Mouse (Mus musculus): ENCODE data around the gene Kcna7.
A peak's percentile ranks its signal among the peaks of the same experiment; 100 is the strongest.
"Not testable (repeated sequence)": the region's sequence is repeated elsewhere in the genome, so short reads cannot be mapped to it uniquely, and the experiment has no call there.

Gene Kcna7

DNA sequence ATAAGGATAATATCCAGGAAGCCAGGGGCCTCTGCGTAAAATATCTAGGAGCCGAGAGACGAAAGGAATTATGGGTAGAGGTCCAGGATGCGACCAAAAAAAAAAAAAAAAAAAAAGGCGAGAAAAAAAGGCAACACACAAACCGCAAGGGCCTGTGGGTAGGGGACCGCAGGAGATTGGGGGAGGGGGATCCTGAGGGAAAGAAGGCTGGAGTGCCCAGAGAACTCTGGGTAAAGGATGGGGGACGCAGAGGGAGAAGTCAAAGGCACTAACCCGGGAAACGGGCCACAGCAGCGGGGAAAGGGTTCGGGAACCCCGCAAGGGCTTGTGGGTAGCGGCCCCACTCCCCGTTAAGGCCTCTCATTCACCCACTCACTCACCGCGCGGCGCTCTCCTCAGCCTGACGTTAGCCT lies 10.3 kb upstream of the Kcna7 start:
- peak; percentile 59 for DNase-seq (ENCODE audit: low spot score)

DNA sequence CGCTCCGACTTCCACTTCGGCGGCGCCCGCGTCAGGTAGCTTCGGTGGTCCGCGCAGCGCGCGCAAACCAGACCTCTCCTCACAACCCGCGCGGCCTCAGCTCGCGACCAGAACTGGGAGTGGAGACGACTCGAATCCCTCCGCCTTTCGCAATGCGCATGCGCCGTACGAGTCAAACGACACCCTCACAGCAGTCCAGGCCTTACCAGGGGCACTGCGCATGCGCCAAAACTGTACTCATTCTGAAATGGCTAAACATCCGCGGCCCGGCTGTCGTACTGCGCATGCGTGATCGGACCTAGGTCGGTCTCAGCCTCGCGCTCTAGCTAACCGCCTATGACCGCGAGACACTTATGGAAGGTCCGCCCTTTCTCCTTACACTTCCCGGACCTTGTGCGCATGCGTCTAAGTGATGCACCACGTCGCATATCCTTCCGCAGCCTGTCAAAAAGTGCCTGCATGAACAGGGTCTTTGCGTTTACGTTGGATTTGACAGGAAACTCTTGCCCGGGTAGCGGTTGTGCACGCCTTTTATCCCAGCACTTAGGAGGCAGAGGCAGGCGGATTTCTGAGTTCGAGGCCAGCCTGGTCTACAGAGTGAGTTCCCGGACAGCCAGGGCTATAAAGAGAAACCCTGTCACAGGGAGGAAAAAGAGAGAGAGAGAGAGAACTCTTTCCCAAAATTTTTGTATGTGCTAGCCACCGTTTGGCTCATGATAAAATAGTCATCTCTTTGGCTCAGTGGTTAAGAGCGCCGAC lies 9.7 kb upstream of the Kcna7 start, which contains the start of gene Snrnp70:
Gene Snrnp70, minus strand, starts transcription at position 165 of the 759 bp plus-strand sequence.
- peak; percentile 100 for DNase-seq (ENCODE audit: low spot score)

DNA sequence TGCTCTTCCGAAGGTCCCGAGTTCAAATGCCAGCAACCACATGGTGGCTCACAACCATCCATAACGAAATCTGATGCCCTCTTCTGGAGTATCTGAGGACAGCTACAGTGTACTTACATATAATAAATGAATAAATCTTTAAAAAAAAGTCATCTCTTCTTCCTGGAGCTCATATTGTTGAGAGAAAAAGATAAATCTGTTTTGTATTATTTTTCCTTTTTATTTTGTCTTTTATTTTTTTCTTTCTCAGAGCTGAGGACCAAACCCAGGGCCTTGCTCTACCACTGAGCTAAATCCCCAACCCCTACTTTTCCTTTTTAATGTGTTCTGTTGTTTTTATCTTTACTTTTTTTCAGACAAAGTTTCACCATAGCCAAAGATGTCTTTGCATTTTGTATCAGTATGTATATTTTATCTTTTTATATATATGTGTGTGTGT lies 9.1 kb upstream of the Kcna7 start:
- not testable (repeated sequence) for DNase-seq (ENCODE audit: low spot score)

DNA sequence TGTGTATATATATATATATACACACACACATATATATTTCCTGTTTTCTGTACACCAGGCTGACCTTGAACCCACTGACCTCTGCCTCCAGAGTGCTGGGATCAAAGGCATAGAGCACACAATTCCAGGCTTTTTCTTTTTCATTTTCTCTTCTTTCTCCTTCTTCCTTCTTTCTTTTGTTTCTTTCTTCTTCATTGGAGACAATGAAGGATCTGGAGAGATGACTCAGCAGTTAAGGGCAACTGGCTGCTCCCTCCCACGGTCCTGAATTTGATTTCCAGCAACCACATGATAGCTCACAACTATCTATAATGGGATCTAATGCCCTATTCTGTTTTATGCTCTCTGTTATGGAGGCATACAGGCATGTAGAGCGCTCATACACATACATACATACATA lies 8.7 kb upstream of the Kcna7 start:
- DNase-seq (ENCODE audit: low spot score), result no peak

DNA sequence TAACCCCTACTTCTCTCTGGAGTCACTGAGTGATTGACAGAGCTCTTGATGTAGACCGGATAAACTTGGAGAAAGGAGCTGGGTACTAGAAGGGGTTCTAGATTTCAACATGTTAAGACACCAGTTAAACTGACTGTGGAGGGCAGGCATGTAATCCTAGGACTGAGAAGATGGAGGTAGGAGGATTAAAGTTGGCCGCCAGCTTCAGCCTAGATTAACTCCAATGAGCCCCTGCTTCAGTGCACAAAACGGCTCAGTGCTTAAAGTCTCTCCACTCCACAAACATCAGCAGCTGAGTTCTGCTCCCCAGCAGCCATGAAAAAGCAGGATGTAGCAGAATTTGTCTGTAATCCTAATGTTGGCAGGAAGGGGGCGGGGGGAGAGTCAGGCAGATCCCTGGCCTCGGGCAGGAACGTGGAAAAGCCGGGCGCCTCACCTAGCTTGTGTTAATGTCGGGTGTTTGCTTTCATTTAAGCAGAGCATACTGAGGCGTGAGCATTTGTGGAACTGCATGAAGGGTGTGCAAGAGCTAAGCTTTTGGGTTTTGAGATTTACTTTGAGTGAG lies 3.9 kb upstream of the Kcna7 start:
- no peak for DNase-seq (ENCODE audit: low spot score)

DNA sequence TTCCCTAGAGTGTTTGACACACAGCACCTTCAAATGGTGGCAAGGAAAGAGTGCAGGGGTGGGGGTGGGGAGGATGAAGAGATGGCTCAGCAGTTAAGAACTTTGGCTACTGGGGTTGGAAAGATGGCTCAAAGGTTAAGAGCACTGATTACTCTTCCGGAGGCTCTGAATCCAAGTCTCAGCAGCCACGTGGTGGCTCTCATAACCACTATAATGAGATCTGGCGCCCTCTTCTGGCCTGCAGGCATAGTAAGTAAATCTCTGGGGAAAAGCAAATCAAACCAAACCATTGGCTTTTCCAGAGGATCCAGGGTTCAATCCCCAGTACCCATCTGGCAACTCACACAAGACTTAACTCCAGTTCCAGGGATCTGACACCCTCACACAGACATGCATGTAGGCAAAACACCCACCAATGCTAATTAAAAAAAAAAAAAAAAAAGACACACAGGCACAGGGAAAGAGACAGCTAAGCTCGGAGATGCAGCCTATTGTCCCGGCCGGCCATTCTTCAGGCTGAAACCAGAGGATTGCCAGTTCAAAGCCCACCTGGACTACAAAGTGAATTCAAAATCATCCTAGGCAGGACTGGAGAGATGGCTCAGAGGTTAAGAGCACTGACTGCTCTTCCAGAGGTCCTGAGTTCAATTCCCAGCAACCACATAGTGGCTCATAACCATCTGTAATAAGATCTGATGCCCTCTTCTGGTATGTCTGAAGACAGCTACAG lies 1.8 kb upstream of the Kcna7 start:
- DNase-seq (ENCODE audit: low spot score), result no peak

DNA sequence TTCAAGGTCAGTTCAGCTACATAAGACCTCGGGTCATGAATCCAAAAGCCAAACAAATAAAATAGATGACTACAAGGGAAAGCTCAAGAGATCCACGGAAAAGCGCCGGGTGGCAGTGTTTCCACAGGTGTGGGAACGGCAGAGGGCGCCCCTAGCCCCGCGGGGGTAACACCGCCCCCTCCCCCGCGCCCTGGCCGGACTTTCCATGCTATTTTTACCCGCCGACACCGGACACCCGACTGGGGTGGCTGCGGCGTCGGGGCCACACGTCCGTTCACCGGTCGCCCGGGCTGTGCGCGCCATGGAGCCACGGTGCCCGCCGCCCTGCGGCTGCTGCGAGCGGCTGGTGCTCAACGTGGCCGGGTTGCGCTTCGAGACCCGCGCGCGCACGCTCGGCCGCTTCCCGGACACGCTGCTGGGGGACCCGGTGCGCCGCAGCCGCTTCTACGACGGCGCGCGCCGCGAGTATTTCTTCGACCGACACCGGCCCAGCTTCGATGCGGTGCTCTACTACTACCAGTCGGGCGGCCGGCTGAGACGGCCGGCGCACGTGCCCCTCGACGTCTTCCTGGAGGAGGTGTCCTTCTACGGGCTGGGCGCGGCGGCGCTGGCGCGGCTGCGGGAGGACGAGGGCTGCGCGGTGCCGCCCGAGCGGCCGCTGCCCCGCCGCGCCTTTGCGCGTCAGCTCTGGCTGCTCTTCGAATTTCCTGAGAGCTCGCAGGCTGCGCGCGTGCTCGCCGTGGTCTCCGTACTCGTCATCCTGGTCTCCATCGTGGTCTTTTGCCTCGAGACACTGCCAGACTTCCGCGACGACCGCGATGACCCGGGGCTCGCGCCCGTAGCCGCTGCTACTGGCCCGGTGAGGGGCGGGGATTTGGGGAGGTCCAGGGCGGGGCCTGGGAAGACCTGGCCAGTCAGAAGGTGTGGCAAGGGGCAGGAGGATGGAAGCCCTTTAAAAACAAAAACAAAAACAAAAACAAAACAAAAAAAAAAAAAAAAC lies 1.0 kb downstream of the Kcna7 start:
- no peak for DNase-seq (ENCODE audit: low spot score)

DNA sequence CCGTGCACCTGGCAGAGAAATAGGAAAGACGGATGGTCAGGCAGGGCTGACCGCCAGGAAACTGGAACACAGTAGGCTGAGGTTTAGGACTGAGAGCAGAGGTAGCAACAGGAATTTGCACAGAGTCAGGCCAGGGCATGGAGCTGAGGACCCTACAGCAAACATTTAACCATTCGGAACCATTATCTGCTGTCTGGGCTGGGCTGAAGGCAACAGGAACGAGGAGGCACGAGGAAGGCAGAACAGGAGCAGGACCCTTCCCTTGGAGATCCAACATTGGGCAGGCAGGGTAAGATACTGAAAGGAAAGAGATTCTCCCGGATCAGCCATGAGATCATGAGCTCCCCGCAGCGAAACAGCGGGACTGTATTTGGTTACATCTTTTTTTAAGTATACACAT lies 2.4 kb downstream of the Kcna7 start:
- no peak for DNase-seq (ENCODE audit: low spot score)

DNA sequence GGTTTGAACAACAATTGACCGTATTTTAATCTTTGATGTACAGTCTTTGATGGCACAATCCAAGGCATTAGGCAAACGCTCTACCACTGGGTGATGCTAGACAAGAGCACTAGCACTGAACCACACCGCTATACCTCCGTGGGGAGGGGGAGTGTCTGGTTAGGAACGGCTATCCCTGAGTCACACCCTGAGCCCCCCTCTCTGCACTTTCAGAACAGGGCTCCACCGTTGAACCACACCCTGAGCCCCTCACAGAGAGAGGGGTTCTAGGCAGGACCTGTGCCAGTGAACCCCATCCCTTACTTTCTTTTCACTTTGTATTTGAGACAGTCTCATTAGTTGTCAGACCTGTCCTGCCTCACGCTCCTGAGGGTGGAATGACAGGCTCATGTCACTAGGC lies 2.9 kb downstream of the Kcna7 start:
- DNase-seq (ENCODE audit: low spot score), result no peak

DNA sequence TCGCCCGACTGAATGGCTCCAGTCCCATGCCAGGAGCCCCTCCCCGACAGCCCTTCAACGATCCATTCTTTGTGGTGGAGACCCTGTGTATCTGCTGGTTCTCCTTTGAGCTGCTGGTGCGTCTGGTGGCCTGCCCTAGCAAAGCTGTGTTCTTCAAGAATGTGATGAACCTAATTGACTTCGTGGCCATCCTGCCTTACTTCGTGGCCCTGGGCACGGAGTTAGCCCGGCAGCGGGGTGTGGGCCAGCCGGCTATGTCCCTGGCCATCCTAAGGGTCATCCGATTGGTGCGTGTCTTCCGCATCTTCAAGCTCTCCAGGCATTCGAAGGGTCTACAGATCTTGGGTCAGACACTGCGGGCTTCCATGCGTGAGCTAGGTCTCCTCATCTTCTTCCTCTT lies 3.5 kb downstream of the Kcna7 start:
- no peak for DNase-seq (ENCODE audit: low spot score)

DNA sequence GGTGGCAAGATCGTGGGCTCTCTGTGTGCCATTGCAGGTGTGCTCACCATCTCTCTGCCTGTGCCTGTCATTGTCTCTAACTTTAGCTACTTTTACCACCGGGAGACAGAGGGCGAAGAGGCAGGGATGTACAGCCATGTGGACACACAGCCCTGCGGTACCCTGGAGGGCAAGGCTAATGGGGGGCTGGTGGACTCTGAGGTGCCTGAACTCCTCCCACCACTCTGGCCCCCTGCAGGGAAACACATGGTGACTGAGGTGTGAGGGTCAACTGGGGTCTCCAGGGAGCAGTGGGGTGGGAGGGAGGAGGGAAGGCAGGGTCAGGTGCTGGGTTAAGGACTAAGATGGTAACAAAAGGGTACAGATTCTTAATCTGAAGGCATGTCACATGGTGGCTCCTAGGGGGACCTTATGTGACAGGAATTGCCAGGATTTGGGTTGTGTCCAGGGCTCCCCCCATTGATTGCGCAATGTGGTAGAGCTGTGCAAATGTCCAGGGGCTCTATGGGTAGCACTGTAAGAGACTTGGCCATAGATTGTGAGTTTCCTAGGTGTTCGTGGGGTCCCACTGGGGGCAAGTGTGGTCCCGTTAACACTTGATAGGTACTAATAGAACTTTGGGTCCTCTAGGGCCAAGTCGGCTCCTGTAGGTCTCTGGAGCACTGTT lies 4.2 kb downstream of the Kcna7 start:
- no peak for DNase-seq (ENCODE audit: low spot score)

DNA sequence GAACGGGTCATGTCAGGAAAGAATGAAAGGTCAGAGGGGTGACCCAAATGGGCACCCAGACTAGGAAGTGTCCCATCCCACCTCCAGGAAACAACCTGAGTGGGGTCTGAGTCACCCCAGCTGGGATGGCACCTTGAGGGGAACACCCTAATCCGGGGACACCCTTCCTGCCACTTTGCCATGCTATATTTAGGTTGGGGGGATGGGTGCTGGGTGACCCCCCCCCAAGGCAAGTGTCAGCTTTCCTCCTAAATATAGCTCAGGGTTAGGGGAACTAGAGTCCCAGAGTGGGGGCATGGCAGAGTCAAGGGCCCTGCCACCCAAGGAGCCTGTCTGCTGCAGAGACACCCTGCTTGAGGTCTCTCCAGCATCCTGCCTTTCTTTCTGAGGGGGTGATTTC lies 7.0 kb downstream of the Kcna7 start:
- DNase-seq (ENCODE audit: low spot score), result no peak

DNA sequence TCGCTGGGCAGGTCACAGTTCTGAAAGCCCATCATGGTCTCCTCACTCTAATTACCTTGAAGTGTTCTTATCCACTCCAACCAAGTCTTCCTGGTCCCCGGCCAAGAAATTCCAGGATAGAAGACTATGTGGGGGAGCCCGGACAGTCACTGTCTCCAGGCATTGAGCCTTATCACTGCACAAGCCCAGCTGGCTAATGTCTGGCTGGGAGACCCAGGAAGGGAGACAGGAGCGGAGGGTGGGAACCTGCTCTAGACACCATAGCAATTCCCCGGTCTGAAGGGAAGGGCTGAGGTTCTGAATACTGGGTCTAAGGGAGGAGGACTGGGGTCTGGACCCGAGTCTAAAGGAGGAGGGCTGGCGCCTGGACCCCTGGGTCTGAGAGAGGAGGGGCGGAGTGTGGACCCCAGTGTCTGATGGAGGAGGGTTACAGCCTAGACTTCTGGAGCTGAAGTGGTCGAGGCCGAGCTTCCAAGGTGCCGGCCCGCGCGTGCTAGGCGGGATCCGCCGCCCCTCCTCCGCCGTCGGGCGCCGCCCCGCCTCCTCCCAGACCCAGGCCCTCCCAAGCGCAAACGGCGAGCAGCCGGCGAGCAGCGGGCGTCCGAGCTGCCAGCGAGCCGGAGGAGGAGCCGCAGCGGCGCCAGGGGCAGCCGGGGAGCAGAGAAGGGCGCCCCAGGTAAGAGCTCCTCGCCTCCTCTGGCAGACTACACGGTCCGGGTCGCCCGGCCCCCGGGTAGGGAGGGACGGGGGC lies 7.8 kb downstream of the Kcna7 start, which contains the start of gene Ntf5:
Gene Ntf5, plus strand, starts transcription at position 583 of the 751 bp plus-strand sequence.
- DNase-seq (ENCODE audit: low spot score), result peak; percentile 63

DNA sequence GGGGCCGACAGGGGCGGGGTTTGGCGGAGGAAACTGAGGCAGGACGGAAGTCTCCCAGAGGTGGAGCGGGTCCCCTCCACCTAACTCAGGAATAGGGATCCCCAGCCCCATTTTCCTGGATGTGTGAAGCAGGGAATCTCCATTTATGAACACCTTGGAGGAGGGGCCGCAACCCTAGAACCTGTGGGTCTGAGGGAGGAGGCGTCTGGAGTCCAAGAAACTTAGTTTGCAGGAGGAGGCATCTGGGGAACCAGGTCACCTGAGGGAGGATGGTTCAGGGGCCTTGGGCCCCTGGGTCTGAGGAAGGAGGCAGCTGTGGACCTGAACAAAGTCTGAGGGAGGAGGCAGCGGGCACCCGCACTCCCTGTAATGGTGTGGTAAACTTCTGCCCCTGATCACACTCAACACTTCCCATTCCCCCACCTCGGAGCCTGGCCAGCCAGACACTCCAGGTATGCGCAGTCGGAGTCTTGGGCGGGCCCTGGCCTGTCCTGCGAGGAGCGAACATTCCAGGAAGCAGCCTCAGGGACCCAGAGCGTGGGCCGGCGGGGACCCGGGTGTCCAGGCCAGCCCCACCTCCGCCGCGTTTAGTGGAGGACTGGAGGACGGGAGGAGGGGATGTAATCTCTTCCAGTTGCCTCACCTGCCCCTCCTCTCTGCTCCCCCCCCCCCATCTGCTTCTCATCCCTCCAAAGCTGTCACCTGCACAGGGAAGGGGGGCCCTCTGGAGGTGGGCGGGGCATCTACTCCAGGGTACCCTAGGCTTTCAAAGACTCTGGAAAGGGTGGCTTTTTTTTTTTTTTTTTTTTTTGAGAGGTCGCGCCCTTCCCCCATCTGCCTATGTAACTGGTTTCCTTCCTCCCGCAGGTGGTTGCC lies 8.6 kb downstream of the Kcna7 start:
- no peak for DNase-seq (ENCODE audit: low spot score)

DNA sequence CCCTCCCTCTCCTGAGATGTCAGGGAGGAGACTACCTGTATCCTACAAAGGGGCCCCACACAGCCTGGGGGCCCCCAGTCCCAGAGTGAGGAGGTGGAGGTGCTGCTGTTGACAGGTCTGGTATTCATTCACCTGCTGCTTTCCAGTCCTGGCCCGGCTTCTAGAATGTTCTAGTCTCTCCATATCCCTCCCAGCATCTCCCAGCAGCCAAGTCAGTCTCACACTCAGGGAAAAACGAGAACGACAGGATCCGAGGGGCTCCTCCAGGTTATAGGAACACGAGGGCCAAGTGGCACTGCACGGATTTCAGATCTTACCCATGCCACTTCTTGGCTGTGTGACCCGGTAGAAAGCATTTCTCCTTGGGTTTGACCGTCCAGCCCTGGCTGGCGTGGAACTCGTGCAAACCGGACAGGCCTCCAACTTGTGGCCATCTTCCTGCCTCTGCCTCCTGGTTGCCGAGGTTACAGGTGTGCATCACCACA lies 9.3 kb downstream of the Kcna7 start:
- DNase-seq (ENCODE audit: low spot score), result no peak

DNA sequence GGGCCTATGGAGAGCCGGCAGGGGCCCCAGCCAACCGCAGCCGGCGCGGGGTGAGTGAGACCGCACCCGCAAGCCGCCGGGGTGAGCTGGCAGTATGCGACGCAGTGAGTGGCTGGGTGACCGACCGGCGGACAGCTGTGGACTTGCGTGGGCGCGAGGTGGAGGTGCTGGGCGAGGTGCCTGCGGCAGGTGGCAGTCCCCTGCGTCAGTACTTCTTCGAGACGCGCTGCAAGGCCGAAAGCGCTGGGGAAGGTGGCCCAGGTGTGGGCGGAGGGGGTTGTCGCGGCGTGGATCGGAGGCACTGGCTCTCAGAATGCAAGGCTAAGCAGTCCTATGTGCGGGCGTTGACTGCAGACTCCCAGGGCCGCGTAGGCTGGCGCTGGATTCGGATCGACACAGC lies 10.2 kb downstream of the Kcna7 start:
- DNase-seq (ENCODE audit: low spot score), result no peak

DNA sequence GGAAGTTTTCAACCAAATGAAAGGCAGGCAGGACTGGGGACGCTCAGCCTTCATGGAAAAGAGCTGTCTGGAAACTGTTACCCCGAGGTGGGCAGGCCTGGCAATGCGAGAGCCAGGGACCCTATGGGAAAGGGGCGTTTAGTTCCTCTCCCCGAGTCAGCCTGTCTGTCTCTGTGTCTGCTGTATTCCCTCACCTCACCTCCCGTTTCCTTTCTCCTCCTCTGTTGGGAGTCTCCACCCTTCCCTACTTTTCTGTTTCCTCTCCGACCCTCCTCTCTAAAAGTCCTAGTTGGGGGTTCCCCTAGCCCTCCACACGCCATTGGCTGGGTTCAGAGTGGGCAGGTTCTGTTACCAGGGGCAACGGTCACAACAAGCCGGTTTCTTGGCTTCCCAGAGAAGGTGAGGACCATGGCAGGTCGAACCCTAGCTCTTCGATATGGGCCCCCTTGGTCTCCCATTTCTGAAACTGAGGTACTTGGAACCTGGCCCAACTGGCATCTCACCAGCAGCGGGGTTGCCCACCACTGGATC lies 12.6 kb downstream of the Kcna7 start:
- DNase-seq (ENCODE audit: low spot score), result no peak

DNA sequence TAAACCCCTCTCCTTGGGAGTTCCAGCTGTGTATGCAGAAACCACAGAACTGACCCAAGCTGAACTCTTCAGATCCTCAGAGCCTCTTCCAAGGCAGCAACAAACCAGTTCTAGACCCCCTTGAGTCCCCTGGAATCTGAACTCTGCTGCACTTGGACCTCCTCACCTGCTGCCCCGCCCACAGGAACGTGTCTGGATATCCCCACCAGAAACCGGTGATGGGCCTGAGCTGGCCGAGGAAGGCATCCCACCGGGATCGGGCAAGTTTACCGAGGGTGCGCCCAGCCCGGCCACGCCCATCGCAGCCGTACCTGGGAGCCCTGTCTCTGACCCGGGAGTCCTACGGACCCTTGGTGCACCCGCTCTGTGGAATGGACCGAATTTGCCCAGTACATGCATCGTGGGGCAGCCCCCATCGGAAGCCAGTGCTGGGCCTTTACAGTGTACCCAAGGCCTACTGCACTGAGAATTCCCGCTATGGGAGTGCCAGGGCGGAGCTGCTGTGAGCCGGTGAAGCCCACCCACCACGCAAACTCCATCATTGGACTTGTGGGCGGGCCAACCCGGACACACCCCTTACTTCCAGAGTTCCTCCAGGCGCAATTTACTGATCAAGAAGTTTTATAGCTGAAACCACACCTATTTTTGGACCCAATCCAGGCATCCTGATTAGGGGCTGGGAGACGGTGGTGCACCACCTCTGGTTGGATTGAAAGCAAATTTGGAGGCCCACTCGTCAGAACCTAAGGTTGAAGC lies 14.6 kb downstream of the Kcna7 start:
- DNase-seq (ENCODE audit: low spot score), result no peak

DNA sequence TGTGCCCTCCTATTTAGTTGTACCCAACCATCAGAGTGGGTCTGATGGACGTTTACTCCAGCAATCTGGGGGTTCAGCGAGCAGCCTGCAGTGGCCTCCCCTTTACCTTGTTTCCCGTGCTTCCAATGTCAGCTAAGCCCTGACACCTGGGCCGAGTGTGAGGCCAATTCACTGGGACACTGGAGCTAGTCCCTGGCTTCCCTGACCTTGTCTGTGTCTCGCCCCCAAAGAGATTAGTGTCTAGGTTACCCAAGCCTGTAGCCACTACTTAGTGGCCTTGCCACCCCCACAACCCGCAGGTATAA lies 15.1 kb downstream of the Kcna7 start, which contains the start of gene Lhb:
Gene Lhb, plus strand, starts transcription at position 206 of the 305 bp plus-strand sequence.
- DNase-seq (ENCODE audit: low spot score), result no peak

All from ovary, adult 18-20 months (tissue).